8 mouse cellular contexts compared by ENCODE assay signal in genomic region chr19:16436335-16437169, GRCm38 (mm10). TPM values are rescaled to one million over a fixed set of nuclear protein-coding genes. Genes with fewer than 3 reads are reported as not detected.
DNase-seq lines count a peak whose midpoint lies in the region; ATAC-seq and TF ChIP-seq lines count a peak whose summit lies in the region.

No protein-coding gene starts in this region.

- WGBS in forebrain, embryonic 15.5 days: 3% methylated on average over 61 of the region's 61 CpGs
- 7% methylated on average over 61 of the region's 61 CpGs for WGBS in intestine, embryonic 15.5 days
- 3% methylated on average over 61 of the region's 61 CpGs for WGBS in lung, embryonic 14.5 days
- WGBS in olfactory bulb, adult 2 months: 14% methylated on average over 61 of the region's 61 CpGs

- TF ChIP-seq POLR2A in olfactory bulb, adult 2 months (IDR thresholded peaks at IDR 0.05; ENCODE audit: insufficient read depth, low read depth, low read length): no peak

- peak overlapping the region; percentile 66 for H3K4me2 ChIP-seq in forebrain, embryonic 15.5 days (replicated peaks)
- peak overlapping the region; percentile 92 for H3K4me2 ChIP-seq in intestine, embryonic 15.5 days (replicated peaks)
- peak overlapping the region; percentile 86 for H3K4me2 ChIP-seq in lung, embryonic 14.5 days

- peak overlapping the region; percentile 48 for H3K4me3 ChIP-seq in layer of hippocampus, adult 2 months
- peak overlapping the region; percentile 42 for H3K4me3 ChIP-seq in forebrain, embryonic 15.5 days
- peak overlapping the region; percentile 49 for H3K4me3 ChIP-seq in intestine, embryonic 15.5 days (replicated peaks)
- H3K4me3 ChIP-seq in lung, embryonic 14.5 days (ENCODE audit: low read depth, low read length): peak overlapping the region; percentile 42
- H3K4me3 ChIP-seq in olfactory bulb, adult 2 months (ENCODE audit: insufficient read depth, low read depth, low read length): peak overlapping the region; percentile 30

- peak overlapping the region; percentile 34; the same call in 1 of the 2 replicates for H3K9ac ChIP-seq in forebrain, embryonic 15.5 days (replicated peaks)
- peak overlapping the region; percentile 48 for H3K9ac ChIP-seq in intestine, embryonic 15.5 days
- peak overlapping the region; percentile 51 for H3K9ac ChIP-seq in lung, embryonic 14.5 days

- peaks cover 22% of the 10 kb centered on the region for H3K4me1 ChIP-seq in forebrain, embryonic 15.5 days
- H3K4me1 ChIP-seq in intestine, embryonic 15.5 days (replicated peaks): peaks cover 40% of the 10 kb centered on the region
- H3K4me1 ChIP-seq in lung, embryonic 14.5 days (ENCODE audit: insufficient read depth): peaks cover 35% of the 10 kb centered on the region
- H3K4me1 ChIP-seq in olfactory bulb, adult 2 months (ENCODE audit: control insufficient read depth, insufficient read depth, low read length): peaks cover 18% of the 10 kb centered on the region

- no peaks in the 10 kb centered on the region for H3K9me3 ChIP-seq in forebrain, embryonic 15.5 days
- no peaks in the 10 kb centered on the region for H3K9me3 ChIP-seq in intestine, embryonic 15.5 days
- no peaks in the 10 kb centered on the region for H3K9me3 ChIP-seq in lung, embryonic 14.5 days (ENCODE audit: low read depth, low read length)

- peaks cover 33% of the 10 kb centered on the region for H3K27me3 ChIP-seq in forebrain, embryonic 15.5 days
- H3K27me3 ChIP-seq in intestine, embryonic 15.5 days (replicated peaks): no peaks in the 10 kb centered on the region
- peaks cover 10% of the 10 kb centered on the region for H3K27me3 ChIP-seq in lung, embryonic 14.5 days (ENCODE audit: insufficient read depth, low read length)

- DNase-seq in layer of hippocampus, adult 2 months (ENCODE audit: low spot score in 2 of 2): no peak
- DNase-seq in layer of hippocampus, adult 11-12 months (ENCODE audit: low spot score): no peak
- DNase-seq in adrenal gland, postnatal 36 days: peak; percentile 43 to 60
- DNase-seq in lung, embryonic 14.5 days: peak; percentile 69
- DNase-seq in layer of hippocampus, adult 9-11 months: no peak

- H3K27ac ChIP-seq in layer of hippocampus, adult 2 months: no peak overlapping the region
- no peak overlapping the region for H3K27ac ChIP-seq in forebrain, embryonic 15.5 days (replicated peaks)
- peak overlapping the region; percentile 71 for H3K27ac ChIP-seq in intestine, embryonic 15.5 days
- H3K27ac ChIP-seq in lung, embryonic 14.5 days (ENCODE audit: low read depth): peak overlapping the region; percentile 8; the same call in 1 of the 2 replicates
- no peak overlapping the region for H3K27ac ChIP-seq in olfactory bulb, adult 2 months (ENCODE audit: insufficient read depth, low read depth, low read length)

- H3K36me3 ChIP-seq in forebrain, embryonic 15.5 days: no peaks in the 10 kb centered on the region
- H3K36me3 ChIP-seq in intestine, embryonic 15.5 days: no peaks in the 10 kb centered on the region
- H3K36me3 ChIP-seq in lung, embryonic 14.5 days (ENCODE audit: insufficient read depth): no peaks in the 10 kb centered on the region

- TF ChIP-seq CTCF in layer of hippocampus, adult 2 months (conservative IDR thresholded peaks at IDR 0.05): no peak
- no peak for TF ChIP-seq CTCF in lung, embryonic 14.5 days (IDR thresholded peaks at IDR 0.05; ENCODE audit: low read depth)
- no peak for TF ChIP-seq CTCF in olfactory bulb, adult 2 months (IDR thresholded peaks at IDR 0.05; ENCODE audit: insufficient read depth, low read depth, low read length)

- peak; percentile 47 for ATAC-seq in forebrain, embryonic 15.5 days (replicated peaks)
- peak; percentile 29 for ATAC-seq in intestine, embryonic 15.5 days
- ATAC-seq in lung, embryonic 14.5 days (ENCODE audit: insufficient read depth): peak; percentile 2; the same call in 1 of the 2 replicates

RNA-seq across cellular contexts. Expression of gene Gna14, which starts 1.0 kb away (rescaled TPM):
- total RNA-seq in layer of hippocampus, adult 2 months (2021): 1 to 10 TPM; 1.1 to 1.6 TPM
- 10 to 100 TPM; 33.6 to 50.6 TPM for total RNA-seq in adrenal gland, postnatal 36 days (2021)
- 1.3 TPM in 2 replicates for polyA plus RNA-seq in forebrain, embryonic 15.5 days (2015; fragmentation: Nextera tagmentation; extraction: Ambion mirVana)
- polyA plus RNA-seq in intestine, embryonic 15.5 days (2015; fragmentation: Nextera tagmentation; extraction: Ambion mirVana): 16.6 and 18.9 TPM in 2 replicates
- polyA plus RNA-seq in lung, embryonic 14.5 days (2014; fragmentation: Nextera tagmentation; extraction: Ambion mirVana): 10.5 and 13.4 TPM in 2 replicates
- polyA plus RNA-seq in olfactory bulb, adult 2 months (2012; ENCODE audit: insufficient read depth, insufficient read length, low replicate concordance, missing spikeins): not detected in 2 replicates

Comparison
In these comparisons a context has a peak if more than half of its experiments do, and no peak if none do; other contexts are left out.
1. DNase-seq: peak in adrenal gland, postnatal 36 days (2 of 2) and lung, embryonic 14.5 days (single experiment); none in layer of hippocampus, adult 2 months (0 of 2), layer of hippocampus, adult 11-12 months (single experiment) and layer of hippocampus, adult 9-11 months (single experiment).
2. H3K27ac ChIP-seq: peak in intestine, embryonic 15.5 days (single experiment) and lung, embryonic 14.5 days (single experiment); none in layer of hippocampus, adult 2 months (single experiment), forebrain, embryonic 15.5 days (single experiment) and olfactory bulb, adult 2 months (single experiment).
3. Peak in every context shown above with its lines, with median percentiles within 50 percentile points of each other: H3K4me3 ChIP-seq, ATAC-seq, H3K4me2 ChIP-seq and H3K9ac ChIP-seq.